Mouse (Mus musculus): ENCODE results near the gene Cnot10.

The Cnot10 gene

GRCm38 (mm10) chr9:114639839-114640646, at the start of gene Cnot10:
TSS of gene Cnot10 (minus strand) at chr9:114640184.
- DNase-seq (ENCODE audit: low spot score in 2 of 2): peak; percentile 96

GRCm38 (mm10) chr9:114688953-114689407, 49.0 kb upstream of the Cnot10 start:
- DNase-seq (ENCODE audit: low spot score in 2 of 2): peak in 1 of 2 experiments; percentile 54

GRCm38 (mm10) chr9:114688252-114688952, 48.4 kb upstream of the Cnot10 start, which contains the start of gene Dync1li1:
TSS of gene Dync1li1 (plus strand) at chr9:114688790.
- peak; percentile 97 for DNase-seq (ENCODE audit: low spot score in 2 of 2)

GRCm38 (mm10) chr9:114687639-114688038, 47.7 kb upstream of the Cnot10 start:
- DNase-seq (ENCODE audit: low spot score in 2 of 2): peak in 1 of 2 experiments; percentile 44

GRCm38 (mm10) chr9:114686245-114686644, 46.3 kb upstream of the Cnot10 start:
- no peak for DNase-seq (ENCODE audit: low spot score in 2 of 2)

- no peak for DNase-seq (ENCODE audit: low spot score in 2 of 2)
Observed at GRCm38 (mm10) chr9:114682193-114682592, 42.2 kb upstream of the Cnot10 start.

GRCm38 (mm10) chr9:114680531-114680930, 40.5 kb upstream of the Cnot10 start:
- DNase-seq (ENCODE audit: low spot score in 2 of 2): no peak

GRCm38 (mm10) chr9:114679944-114680343, 40.0 kb upstream of the Cnot10 start:
- DNase-seq (ENCODE audit: low spot score in 2 of 2): no peak

- no peak for DNase-seq (ENCODE audit: low spot score in 2 of 2)
Observed at GRCm38 (mm10) chr9:114678576-114678975, 38.6 kb upstream of the Cnot10 start.

- no peak for DNase-seq (ENCODE audit: low spot score in 2 of 2)
Observed at GRCm38 (mm10) chr9:114673626-114674025, 33.6 kb upstream of the Cnot10 start.

GRCm38 (mm10) chr9:114672703-114673561, 32.9 kb upstream of the Cnot10 start:
- peak; percentile 51 to 64 for DNase-seq (ENCODE audit: low spot score in 2 of 2)

- DNase-seq (ENCODE audit: low spot score in 2 of 2): no peak
Observed at GRCm38 (mm10) chr9:114671946-114672345, 32.0 kb upstream of the Cnot10 start.

- DNase-seq (ENCODE audit: low spot score in 2 of 2): no peak
Observed at GRCm38 (mm10) chr9:114669011-114669410, 29.0 kb upstream of the Cnot10 start.

GRCm38 (mm10) chr9:114668047-114668446, 28.1 kb upstream of the Cnot10 start:
- no peak for DNase-seq (ENCODE audit: low spot score in 2 of 2)

- DNase-seq (ENCODE audit: low spot score in 2 of 2): no peak
Observed at GRCm38 (mm10) chr9:114666858-114667257, 26.9 kb upstream of the Cnot10 start.

GRCm38 (mm10) chr9:114663782-114664181, 23.8 kb upstream of the Cnot10 start:
- DNase-seq (ENCODE audit: low spot score in 2 of 2): no peak

GRCm38 (mm10) chr9:114661991-114662390, 22.0 kb upstream of the Cnot10 start:
- DNase-seq (ENCODE audit: low spot score in 2 of 2): no peak

- no peak for DNase-seq (ENCODE audit: low spot score in 2 of 2)
Observed at GRCm38 (mm10) chr9:114660983-114661382, 21.0 kb upstream of the Cnot10 start.

- no peak for DNase-seq (ENCODE audit: low spot score in 2 of 2)
Observed at GRCm38 (mm10) chr9:114660506-114660905, 20.5 kb upstream of the Cnot10 start.

- DNase-seq (ENCODE audit: low spot score in 2 of 2): no peak
Observed at GRCm38 (mm10) chr9:114656701-114657100, 16.7 kb upstream of the Cnot10 start.

- DNase-seq (ENCODE audit: low spot score in 2 of 2): no peak
Observed at GRCm38 (mm10) chr9:114655356-114655755, 15.4 kb upstream of the Cnot10 start.

Measured in right cerebral cortex, adult 2 months (tissue).